Mouse (Mus musculus) embryo, embryonic 9.5 days (tissue): ENCODE measurements at regions not wholly inside any gene's neighbourhood (a gene's known extent, or its start where the extent isn't known, plus 50 kb on each side); places are given as distances from the start of the nearest gene placed in this dataset.

ENCODE experiments used
- DNase-seq: peaks from one replicate; pipeline ENCODE4 v3.0.0-alpha.2; 2017; ENCODE audit errors: extremely low spot score

DNA sequence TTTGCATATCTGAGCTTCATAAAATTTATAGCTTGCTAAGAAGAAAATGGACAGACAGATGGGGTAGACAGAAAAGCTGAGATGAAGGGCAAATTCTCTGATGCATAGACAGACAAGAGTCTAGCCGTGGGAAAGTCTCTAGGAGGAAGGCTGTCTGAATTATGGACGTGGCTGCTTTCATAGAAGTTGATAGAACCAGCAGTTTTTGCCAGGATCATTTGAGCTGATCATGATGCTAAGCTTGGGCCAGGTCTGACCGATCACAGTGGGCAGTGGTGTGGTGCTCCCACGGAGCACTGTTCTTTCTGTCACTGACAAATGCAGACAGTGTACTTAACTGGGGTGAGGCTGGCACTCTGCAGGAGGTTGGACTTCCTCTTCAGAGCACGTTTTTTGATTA, 405.0 kb upstream of the Ubash3b start:
- no peak for DNase-seq

DNA sequence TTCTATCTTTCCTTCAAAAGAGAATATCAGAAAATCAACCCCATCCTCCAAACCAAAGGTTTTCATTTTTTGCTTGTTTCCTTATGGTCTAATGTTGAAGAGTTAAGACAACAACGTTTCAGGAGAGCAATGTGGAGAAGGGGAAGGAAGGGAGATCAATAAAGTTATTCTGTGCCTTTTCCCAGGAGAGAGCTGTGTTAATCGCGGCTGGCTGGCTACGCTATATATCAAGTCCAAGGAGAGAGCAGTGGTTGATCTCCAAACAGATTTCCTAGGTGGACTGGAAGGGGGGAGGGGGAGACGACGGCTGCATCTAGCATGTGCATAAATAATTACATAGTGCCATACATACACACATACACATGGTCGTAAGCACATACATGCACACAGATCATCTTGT, 404.3 kb upstream of the Ubash3b start:
- DNase-seq, result no peak

DNA sequence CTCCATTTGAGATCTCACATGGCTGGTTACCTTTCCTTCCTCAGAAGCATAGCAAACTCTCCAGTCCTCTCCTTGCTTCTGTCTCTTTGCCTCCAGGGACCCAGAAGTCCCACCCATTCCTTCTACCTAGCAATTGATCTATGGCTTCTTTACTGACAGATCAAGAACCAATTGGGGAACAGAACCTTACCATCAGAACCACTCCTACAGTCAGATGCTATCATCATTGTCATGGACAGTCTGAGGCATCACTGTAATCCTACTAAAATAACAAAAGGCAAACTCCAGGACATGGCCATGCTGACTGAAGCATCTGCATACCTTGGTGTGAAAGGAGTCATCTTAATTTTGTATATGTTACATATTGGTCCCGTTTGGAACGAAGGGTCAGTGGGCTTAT, 401.9 kb upstream of the Ubash3b start:
- no peak for DNase-seq

DNA sequence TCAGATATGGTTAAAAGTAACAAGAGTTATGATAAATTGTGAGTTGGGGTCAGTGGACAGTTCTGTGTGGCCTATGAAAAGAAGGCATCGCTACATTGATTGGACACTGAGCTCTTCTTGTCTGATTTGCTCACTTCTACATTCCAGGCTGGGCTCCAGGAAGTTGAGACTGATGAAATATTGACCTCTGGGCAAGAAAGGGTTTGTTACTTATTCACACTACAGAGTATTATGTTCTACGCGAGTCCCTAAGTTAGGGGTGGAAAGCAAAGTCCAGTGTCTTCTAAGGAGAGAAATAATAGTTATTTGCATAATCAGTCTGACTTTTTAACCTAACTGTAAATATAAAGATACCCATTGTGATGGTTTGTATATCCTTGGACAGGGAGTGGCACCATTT, 397.0 kb upstream of the Ubash3b start:
- DNase-seq, result no peak

DNA sequence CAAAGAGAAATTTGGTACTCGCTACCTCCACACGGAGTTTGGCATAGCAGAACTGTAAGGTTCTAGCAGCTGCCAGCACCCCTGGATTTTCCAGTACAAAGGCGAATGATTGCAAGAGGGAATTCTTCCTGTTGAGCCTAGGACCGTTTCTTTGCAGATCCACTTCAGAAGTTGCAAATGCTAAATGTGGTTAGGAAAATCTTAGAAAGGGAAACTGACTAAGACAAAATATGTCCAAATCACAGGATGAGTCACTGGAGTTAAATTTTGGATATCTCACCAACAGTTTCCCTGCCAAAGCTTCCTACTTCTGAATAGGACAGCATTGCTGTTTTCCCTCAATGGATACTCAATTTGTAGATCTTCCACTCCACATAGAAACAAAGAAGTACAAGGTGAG, 395.4 kb upstream of the Ubash3b start:
- no peak for DNase-seq

DNA sequence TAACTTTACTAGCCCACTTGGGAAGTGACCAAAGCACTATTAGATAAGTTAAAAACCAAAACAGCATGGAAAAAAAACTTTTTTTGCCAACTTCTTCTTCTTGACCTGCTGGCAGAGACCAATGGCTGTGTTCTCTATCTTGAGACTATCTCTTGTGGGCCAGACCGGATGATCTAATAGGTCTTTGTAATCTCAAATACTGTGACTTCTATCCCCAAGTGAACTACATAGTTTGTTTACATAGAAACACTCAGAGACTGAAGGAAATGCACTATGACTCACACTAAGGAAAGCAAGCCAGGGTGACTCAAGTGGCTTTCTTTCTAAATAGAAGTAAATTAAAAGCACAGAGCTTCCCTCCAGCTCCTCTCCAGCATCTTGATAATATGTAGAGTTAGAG, 384.3 kb upstream of the Ubash3b start:
- no peak for DNase-seq

DNA sequence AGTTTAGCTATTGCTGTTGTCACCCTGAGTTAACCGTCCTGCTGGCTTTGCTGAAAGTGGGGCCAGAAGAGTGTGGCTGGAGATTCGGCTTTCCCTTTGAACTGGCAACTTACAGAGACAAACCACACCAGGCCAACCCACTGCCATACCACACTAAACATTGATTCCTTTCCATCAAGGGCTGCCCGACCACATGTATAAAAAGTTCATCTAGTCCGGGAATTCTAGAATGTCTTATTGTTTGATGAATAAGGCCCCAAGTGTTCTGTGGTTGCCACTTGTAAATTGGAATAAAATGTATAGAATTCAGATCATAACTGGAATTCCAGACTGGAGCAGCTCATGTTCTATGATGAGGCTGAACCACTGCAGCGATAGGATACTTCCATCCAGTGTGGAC, 381.0 kb upstream of the Ubash3b start:
- no peak for DNase-seq

DNA sequence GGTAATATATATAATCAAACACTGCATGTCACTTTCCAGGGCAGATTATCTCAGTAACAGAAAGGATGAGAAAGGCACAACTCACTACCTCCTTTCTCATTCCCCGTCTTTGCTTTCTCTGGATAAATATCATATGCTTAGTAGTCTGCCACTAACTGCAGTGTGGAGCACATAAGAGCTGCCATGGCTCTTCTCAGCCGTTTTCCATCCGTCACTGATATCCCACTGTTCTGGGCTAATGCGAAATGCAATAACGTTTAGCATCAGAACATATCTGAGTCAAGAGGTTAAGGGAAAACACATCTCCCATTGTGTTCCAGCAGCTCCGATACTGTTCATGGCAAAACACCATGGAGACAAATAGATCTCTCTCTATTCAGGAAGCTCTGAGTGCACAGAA, 379.8 kb upstream of the Ubash3b start:
- no peak for DNase-seq

DNA sequence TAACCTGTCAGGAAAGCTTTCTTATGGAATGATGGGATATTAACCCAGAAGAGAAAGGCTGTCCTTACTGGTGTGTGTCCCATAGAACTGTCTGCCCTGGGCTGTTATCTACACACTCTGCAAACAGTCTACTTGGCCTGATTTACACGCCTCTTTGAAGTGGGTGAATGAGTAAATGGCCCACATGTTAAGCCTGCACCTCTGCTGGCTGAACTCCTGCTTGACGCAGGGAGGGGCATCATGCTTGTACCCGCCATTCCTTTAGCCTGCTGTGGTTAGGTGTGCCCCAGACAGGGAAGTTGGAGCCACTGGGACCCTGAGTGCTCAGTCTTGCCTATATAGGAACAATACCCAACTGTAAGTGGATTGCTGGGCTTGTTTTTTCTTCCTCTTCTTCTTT, 371.3 kb upstream of the Ubash3b start:
- DNase-seq, result no peak

DNA sequence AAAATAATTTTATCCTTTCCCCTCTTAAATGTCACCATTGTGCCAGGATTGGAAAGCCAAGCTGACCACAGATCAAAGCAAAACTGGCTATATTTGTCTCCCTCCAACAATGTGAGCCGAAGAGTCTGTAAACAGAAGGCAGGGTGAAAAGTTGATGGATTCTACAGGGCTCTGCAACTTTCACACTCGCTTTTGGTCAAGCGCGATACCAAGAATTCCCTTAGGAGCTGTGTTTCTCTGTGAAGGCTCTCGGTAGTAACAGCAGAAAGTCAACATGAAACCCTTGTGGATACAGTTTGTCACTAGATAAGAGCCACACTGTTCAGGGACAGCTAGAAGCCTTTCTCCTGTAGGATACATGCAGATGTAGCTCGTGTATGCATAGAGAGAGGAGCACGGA, 370.8 kb upstream of the Ubash3b start:
- no peak for DNase-seq

DNA sequence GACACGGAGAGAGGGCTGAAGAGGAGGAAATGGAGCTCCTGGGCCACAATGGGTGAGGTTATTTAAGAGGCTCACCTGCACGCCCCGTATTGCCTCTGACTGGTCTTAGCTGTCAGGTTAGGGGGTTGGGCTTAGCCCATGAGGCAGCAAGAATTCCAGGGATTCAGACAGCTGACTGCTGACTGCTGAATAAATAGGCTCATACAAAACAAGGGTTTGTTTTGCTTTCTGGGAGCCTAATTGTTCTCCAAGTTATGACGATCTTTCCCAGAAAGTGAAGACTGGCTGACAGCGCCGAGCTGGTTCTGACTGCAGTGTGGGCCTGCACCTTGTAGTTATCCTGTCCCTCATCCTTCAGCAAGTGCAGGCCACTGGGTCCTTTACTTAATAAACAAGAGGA, 370.1 kb upstream of the Ubash3b start:
- DNase-seq, result no peak

DNA sequence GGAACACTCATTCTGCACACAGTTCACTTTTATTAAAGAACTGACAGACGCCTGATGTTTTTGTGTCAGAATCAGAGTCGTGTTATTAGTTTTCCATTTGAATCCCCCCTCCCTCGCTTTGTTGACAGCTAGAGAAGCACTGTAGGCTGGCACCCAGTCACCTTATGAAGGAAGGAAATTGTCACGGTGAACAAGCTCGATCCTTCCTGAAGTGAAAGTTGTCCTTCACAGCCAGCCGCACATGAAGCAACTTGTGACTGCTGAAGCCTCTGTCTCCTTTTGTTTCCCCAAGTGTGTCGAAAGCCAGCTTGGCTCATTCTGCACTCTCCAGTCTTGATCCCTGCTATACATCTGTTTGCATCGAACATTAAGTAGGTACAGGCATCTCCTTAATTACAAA, 364.6 kb upstream of the Ubash3b start:
- DNase-seq, result no peak

DNA sequence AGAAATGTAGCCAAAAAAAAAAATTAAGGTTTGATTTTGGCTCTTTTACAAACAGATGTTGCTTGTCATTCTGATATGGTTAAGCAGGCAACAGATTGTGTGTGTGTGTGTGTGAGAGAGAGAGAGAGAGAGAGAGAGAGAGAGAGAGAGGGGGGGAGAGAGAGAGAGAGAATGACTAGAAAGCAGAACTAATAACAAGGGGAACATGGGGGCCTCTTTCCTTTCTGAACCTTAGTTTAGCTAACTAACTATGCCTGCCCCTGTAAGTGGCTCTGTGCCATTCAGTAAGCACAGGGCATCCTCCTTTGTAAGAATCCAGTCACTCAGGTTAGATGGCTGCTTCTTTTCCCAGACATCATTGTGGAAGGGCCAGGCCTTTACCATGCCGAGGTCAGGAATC, 364.0 kb upstream of the Ubash3b start:
- DNase-seq, result no peak

DNA sequence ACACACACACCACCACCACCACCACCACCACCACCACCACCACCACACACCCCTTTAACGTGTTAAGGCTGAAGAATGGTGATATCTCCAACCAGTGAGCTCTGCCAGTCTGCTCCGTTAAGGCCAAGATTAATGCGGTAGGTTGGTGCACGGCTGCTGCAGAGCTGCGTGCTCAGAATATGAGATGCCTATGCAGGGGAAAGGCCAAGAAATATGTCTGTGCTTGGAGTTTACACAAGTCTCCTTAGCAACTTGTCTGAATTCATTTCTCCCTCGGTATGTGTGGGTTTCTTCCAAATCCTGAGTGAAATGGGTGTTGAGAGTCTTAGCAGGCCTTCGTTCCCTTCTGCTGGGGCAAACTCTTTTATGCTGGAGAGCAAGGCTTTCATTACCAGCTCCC, 363.1 kb upstream of the Ubash3b start:
- no peak for DNase-seq

DNA sequence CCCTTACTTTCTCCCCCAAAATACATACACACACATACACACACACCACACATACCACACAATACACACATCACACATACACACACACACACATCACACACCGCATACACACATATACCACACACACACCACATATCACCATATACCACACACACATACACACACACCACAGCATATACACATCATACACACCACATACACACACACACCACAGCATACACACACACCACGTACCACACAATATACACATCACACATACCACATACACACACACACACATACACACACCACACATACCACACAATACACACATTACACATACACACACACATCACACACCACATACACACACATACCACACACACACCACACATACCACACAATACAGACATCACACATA, 362.5 kb upstream of the Ubash3b start:
- no peak for DNase-seq

DNA sequence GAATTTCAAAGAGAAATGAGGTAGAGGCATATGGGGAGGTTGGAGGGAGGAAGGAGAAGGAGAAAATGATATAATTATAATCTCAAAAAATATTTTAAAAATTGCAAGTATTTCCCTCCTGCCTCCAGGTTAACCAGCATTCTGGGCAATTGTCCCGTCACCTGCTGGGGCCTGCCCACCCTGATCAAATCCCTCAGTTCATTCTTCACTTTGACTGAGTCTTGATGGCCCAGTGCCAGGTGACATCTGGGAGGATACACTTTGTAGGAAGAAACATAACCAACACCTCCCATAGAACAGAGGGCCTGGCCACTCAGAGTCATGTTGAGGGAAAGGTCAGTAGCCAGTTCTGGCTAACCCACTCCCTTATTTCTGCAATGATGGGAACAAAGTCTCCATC, 360.8 kb upstream of the Ubash3b start:
- DNase-seq, result no peak

DNA sequence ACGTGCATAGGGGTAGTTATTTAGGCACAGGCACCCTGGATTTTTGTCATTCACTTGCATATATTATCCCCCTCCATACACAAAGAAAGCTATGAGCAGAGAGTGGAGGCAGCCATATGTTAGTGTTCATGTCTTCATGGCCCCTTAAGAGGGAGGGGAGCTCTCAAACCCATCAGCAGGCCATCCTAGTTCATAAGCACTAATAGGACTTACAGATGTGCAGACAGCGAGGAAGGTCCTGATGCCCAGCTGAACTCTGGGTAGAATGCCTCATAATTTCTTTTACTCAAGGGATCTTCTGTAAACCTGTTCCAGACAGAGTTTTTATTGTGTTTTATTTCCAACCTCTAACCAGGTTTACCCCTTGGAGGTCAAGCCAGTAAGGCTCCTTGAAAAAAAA, 356.3 kb upstream of the Ubash3b start:
- DNase-seq, result no peak

DNA sequence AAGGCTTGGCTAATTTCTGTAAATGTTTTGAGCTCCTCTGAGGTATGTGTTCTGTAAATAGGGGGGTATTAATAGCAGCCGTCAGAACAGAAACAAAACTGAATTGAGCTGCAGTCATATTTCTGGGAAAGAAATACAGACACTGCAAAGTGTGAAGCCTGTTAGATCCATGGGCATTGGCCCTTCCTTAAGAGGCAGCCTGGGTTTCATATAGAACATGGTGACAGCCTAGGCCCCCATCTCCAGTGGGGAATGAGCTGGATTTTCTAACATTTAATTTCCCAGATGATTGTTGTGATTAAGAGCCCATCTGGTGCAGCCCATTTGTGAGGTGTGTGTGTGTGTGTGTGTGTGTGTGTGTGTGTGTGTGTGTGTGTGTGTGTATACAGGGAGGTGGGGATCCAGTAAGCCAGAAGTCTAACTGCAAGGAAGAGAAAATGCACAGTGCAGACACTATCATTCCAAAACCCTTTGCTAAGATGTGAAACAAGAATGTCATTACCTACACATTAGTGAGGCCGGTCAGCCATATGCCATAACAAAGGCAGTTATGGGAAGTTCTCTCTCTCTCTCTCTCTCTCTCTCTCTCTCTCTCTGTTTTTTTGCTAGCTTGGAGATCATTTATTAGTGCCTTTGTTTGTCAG, 355.7 kb upstream of the Ubash3b start:
- no peak for DNase-seq

DNA sequence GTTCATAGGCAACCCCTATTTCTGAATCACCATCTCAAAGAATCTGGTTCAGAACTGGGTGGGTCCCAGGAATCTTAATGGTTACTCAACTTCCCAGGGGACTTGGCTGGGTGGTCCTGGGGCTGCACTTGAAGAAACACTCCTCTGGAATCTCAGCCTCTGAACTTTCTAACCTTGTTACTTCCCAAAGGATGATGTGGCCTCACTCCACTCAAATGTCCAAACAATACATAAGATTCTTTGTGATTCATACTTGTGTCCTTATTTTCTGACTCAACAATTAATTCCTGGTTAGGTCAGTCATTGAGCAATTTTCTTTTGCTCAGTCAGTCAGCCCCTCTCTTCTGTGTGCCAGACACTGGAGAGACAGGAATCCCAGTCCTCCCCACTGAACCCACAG, 353.7 kb upstream of the Ubash3b start:
- DNase-seq, result no peak

DNA sequence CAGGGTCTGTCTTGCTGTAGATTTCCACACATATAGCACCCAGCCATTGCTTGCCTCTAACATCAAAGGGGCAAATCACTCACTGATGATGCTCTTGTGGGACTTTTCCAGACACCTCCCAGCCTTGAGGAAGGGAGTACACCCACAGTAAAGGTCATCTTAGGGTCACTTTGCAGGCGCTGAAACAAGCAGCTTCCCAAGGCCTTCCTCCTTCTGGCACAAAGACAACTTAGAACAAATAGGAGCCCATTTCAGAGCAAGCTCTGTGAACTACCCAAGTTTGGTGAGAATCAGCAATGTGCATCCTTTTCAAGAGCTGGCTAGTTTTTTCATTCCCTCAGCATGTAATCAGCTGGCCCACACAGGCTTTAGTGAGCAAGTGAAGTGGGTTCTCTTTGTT, 352.2 kb upstream of the Ubash3b start:
- DNase-seq, result no peak

DNA sequence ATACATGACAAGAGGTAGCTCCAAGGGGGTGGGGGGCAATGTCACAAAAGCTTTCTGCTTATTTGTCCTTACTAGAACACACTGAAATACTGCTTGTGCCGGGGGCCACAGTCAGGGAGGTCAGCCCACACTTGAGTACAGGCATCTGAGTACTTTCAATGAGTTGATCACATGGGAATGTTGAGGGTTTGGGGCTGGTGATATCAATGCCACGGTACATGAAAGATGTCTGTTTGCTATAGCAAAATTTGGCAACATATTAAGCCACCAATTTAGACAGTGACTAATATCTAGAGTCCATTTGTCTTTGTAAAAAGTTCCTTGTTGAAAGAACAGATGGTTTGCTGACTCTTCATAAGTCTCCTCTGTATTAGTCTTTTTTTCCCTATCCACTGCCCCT, 348.1 kb upstream of the Ubash3b start:
- no peak for DNase-seq

DNA sequence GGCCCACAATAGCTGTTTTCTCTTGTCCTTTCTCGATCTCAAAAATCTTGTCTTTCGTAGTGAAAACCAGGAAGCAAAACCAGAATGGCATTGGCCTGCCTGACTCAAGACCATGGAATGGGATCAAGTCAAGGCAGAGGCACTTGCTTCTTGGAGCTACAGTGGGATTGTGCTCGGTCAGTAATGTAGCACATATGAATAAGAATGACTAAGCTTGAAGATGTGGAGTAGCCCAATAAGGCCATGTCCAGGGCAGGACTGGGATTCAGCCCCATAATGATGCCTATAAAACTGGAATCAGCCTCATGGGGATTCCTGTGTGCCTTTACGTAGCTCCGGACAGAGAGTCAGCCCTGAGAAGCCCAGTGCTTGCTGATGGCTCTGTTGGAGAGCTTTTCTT, 347.2 kb upstream of the Ubash3b start:
- DNase-seq, result no peak

DNA sequence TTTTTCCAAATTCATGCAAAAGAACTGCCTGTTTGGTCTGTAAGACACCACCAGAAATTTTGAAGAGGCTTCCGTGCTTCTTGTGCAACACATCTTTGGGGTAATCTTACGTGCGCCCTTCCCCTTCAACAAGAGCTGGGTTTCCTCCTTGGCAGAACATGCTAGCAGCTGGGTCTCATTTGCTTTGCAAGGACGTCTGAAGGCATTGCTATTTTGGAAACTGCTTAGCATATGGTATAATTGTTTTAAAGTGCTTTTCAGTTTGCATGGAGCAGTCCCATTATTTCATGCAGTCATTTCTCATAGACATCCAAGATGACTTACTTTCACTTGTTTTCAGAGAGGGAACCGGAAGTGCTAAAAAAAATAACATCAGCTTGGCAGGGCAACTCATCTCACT, 336.8 kb upstream of the Ubash3b start:
- no peak for DNase-seq

DNA sequence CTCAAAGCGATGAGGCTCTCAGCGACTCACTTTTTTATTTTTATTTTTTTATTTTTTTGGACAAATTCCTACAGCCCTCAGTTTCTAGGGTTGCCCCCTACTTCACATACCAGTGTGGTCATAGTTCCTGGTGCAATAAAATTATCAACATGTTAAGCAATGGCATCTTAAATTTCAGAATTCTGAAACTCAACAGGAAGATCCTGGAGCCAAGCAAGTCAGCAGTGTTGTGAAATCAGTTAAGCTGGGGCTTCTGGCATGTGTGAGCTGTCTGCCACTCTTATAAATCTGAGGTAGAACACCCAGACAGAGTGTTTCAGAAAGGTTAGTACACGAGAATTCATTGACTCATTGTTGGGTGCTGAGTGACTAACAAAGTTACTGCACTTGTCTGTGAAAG, 328.6 kb upstream of the Ubash3b start:
- no peak for DNase-seq

DNA sequence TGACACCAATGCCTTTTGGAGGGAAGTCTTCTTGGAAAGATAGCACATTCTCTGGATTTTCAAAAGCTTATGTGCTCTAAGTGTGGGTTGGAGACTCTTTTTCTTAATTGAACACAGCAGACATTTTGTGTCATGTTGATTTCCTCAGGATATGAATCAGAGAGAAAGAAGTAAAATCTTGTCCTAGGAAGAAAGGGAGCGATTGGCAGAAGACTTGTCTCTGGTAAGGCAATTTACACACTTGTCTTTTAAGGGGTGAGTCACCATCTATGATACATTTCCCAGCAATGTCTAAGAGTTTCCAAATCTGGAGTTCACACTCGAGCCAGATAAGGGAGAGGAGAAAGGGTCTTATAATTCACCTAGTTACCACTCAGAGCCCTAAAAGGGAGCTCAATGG, 326.5 kb upstream of the Ubash3b start:
- no peak for DNase-seq
